Mouse (Mus musculus): ENCODE data around the gene Lhx6.

DNA sequence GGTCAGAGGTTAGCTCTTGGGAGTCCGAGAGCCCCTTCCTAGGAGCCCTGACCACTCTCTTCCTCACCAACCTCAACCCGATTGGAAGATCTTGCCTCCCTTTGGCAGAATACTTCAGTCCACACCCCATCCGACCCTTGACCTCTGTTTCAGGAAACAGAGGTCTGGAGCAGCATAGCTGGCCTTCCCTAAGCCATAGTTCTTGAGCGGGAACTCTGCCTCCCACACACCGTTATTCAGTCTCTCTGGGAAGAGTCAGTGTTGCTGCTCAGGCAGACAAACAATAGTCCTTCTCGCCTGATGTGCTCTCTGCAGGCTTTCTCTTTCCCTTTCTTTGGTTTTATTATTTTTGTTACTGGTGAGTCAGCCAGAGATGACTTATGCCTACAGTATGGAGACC, 5.5 kb downstream of the Lhx6 start:
- TF ChIP-seq POLR2A (IDR thresholded peaks at IDR 0.05; ENCODE audit: low read depth, low read length) (no peak), POLR2AphosphoS2 (IDR thresholded peaks at IDR 0.05; ENCODE audit: low read depth, low read length) (no peak), NRF1 (IDR thresholded peaks at IDR 0.05; ENCODE audit: low read depth, low read length) (no peak), CTCF (conservative IDR thresholded peaks at IDR 0.05 in 1 of 2, IDR thresholded peaks at IDR 0.05 in 1 of 2; ENCODE audit: low read depth in 2 of 2, low read length in 2 of 2) (no peak), ETS1 (conservative IDR thresholded peaks at IDR 0.05; ENCODE audit: low read depth, low read length) (no peak), ZMIZ1 (IDR thresholded peaks at IDR 0.05; ENCODE audit: low read depth, low read length) (no peak)

All from CH12.LX (cell line).